Mouse (Mus musculus) erythroblast, embryonic 14.5 days (primary cell): Measurements from ENCODE around the gene Ces4a.
"Not testable (repeated sequence)": the region's sequence is repeated elsewhere in the genome, so short reads cannot be mapped to it uniquely, and the experiment has no call there.

Experiments used
- GATA1 ChIP-seq: IDR thresholded peaks from 2 replicates; pipeline ENCODE4 v1.6.1; 2012; ENCODE audit warnings: low read length, inconsistent platforms, mixed read lengths
- TAL1 ChIP-seq: IDR thresholded peaks from 3 replicates; pipeline ENCODE4 v1.6.1; 2012; ENCODE audit warnings: low read length, inconsistent platforms, mixed read lengths

DNA sequence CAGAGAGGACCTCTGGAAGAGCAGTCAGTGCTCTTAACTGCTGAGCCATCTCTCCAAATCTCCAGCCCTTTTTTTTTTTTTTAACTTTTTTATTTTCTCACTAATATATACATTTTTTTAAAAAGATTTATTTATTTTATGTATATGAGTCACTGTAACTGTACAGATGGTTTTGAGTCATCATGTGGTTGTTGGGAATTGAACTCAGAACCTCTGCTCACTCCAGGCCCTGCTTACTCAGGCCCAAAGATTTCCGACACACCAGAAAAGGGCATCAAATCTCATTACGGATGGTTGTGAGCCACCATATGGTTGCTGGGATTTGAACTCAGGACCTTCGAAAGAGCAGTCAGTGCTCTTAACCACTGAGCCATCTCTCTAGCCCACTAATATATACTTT is 43.7 kb downstream of the Ces4a start:
- TF ChIP-seq GATA1, TAL1: not testable (repeated sequence)
